Mouse (Mus musculus): ENCODE results near the gene Sly.
"Not testable (repeated sequence)": the region's sequence is repeated elsewhere in the genome, so short reads cannot be mapped to it uniquely, and the experiment has no call there.

Sly gene

DNA sequence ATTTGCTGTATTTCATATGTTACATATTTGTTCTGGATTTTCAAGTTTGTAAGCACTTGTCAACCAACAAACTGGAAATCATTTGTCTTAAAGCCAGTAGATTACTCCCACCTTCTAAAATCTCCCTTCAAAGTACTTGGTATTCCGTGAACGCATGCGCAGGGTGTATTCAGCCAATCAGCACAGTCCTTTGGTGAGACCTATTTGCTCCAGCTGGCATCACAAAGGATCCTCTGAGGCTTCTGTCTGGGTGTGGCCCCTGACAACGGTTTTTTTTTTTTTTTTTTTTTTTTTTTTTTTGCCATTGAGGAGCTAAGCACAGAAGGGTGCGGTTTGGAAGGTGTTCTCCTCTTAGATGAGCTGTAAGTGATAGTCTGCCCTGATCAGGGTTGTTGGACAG, at the start of gene Sly:
Gene Sly, plus strand, starts transcription at position 301 of the 400 bp plus-strand sequence.
- not testable (repeated sequence) for DNase-seq
